Mouse (Mus musculus): ENCODE measurements around the gene Arl15.

DNA sequence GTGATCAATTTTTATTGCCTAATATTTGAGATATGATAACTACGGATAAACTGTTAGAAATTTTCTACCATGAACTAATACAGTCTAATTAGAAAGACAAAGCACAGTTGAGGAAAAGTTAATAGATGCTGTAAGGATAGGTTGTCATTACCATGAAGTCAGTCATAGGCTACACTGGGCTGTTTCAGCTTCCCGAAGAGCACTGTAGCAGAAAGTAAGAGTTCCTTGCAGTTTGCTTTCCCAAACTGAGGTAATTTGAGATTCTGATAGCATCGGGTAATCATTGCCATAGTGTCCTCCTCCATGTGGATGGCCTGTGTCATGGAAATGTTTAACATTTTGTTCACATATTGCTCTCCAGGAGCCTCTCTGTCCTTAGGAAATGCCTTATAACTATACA lies 195.9 kb downstream of the Arl15 start:
- TF ChIP-seq CTCF (IDR thresholded peaks at IDR 0.05; ENCODE audit: control insufficient read depth, insufficient read depth, low read length), result no peak
- TF ChIP-seq POLR2A (IDR thresholded peaks at IDR 0.05; ENCODE audit: borderline replicate concordance, control insufficient read depth, low read depth, low read length), result no peak

Data from bone marrow, adult 2 months (tissue).